Mouse (Mus musculus): ENCODE results near the gene Magea4. TPM values are rescaled to one million over a fixed set of nuclear protein-coding genes. Genes with fewer than 3 reads are reported as not detected.

The Magea4 gene
- not detected in 2 replicates for polyA plus RNA-seq (2012; ENCODE audit: insufficient read depth, insufficient read length, low replicate concordance, missing spikeins)

DNA sequence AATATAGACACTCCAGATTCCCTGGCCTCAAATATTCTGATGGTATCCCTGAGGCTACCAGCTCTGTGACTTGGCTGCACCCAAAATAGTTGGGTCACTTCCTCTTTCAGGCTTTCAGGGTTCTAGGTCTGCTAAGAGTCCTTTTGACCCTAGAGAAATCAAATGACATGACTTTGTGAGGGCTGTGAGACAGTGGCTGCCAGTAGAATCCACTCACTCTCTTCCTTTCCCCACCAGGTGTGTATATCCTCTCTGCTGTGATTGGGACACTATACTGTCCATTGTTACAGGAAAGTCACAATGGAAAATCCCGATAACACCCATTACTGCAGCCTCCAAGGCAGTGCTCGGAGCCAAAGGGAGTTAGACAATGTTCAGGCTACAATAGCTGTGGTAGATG lies at the start of gene Magea4:
Magea4 (plus strand) TSS at position 301 of the 400 bp plus-strand sequence.
- WGBS: 79% methylated on average over 2 of the region's 2 CpGs
- Histone ChIP-seq H3K27ac (ENCODE audit: insufficient read depth, low read depth, low read length) (no peak within 1 kb of the TSS), H3K4me3 (ENCODE audit: insufficient read depth, low read depth, low read length) (no peak within 1 kb of the TSS), H3K4me1 (ENCODE audit: control insufficient read depth, insufficient read depth, low read length) (no peaks in the 10 kb centered on the region)
- no peak for TF ChIP-seq CTCF (IDR thresholded peaks at IDR 0.05; ENCODE audit: insufficient read depth, low read depth, low read length)

DNA sequence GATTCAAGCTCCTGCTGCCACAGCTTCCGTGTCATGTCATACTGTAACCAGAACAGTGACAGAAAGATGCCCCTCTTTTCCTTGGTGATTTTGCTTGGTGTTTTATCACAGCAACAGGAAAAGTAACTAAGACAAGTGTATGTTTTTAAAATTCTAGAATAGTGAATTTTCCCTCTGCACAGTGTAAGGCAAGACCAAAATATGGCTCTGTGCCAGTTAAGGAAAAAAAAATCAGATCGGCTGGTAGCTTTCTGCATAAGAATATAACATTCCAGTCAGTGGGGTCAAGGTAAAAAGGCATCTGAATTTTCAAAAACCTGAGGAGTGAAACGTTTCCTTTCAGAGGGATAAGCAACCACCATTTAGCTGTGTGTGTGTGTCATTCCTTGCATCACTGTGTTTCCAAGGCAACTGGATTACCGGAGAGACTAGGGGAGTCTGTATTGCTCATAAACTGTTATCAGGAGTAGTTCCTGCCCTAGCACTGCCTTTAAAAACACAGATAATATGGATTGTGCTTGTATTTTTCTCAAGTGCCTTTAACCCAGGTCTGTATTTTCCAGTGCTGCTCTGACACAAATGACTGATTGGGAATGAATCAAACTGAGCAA lies 18.8 kb upstream of the Magea4 start:
- Histone ChIP-seq H3K27ac (ENCODE audit: insufficient read depth, low read depth, low read length) (no peak overlapping the region), H3K4me1 (ENCODE audit: control insufficient read depth, insufficient read depth, low read length) (no peaks in the 10 kb centered on the region), H3K4me3 (ENCODE audit: insufficient read depth, low read depth, low read length) (no peak overlapping the region)
- 30% methylated on average over 4 of the region's 4 CpGs for WGBS
- no peak for TF ChIP-seq CTCF (IDR thresholded peaks at IDR 0.05; ENCODE audit: insufficient read depth, low read depth, low read length)
- no peak for TF ChIP-seq POLR2A (IDR thresholded peaks at IDR 0.05; ENCODE audit: insufficient read depth, low read depth, low read length)

DNA sequence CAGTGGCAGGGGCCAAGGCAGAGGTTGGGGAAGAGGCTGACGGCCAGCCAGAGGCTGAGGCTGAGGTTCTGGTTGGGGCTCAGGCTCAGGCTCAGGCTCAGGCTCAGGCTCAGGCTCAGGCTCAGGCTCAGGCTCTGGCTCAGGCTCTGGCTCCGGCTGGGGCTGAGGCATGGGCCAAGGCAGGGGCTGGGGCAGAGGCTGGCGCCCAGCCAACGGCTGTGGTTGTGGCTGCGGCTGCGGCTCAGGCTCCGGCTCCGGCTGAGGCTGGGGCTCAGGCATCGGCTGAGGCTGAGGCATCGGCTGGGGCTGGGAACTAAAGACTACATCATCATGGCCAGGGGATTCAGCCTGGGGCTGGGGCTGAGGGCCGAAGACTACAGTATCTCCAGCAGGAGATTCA lies 48.8 kb downstream of the Magea4 start:
- TF ChIP-seq CTCF (IDR thresholded peaks at IDR 0.05; ENCODE audit: insufficient read depth, low read depth, low read length) (no peak), POLR2A (IDR thresholded peaks at IDR 0.05; ENCODE audit: insufficient read depth, low read depth, low read length) (no peak)
- 78% methylated on average over 11 of the region's 11 CpGs for WGBS
- Histone ChIP-seq H3K4me1 (ENCODE audit: control insufficient read depth, insufficient read depth, low read length) (peaks cover 6% of the 10 kb centered on the region; the same call in 1 of the 2 replicates), H3K27ac (ENCODE audit: insufficient read depth, low read depth, low read length) (no peak overlapping the region), H3K4me3 (ENCODE audit: insufficient read depth, low read depth, low read length) (no peak overlapping the region)

Other genes starting within 250 kb of the Magea4 start
- gene Fate1, start 249.0 kb upstream of the Magea4 start, polyA plus RNA-seq (2012; ENCODE audit: insufficient read depth, insufficient read length, low replicate concordance, missing spikeins): not detected in 2 replicates
- gene Cnga2, start 230.2 kb upstream of the Magea4 start, polyA plus RNA-seq (2012; ENCODE audit: insufficient read depth, insufficient read length, low replicate concordance, missing spikeins): not detected in 2 replicates
- not detected in 2 replicates for gene Gabre, start 52.8 kb downstream of the Magea4 start, polyA plus RNA-seq (2012; ENCODE audit: insufficient read depth, insufficient read length, low replicate concordance, missing spikeins)
- not detected in 2 replicates for gene Magea10, start 164.8 kb downstream of the Magea4 start, polyA plus RNA-seq (2012; ENCODE audit: insufficient read depth, insufficient read length, low replicate concordance, missing spikeins)

All from olfactory bulb, adult 2 months (tissue).